Mouse (Mus musculus): ENCODE data around the gene Mbd3.
A peak's percentile ranks its signal among the peaks of the same experiment; 100 is the strongest.

Gene Mbd3

GRCm38 (mm10) chr10:80421651-80422472 is 22.5 kb upstream of the Mbd3 start:
- no peak for DNase-seq

DNA sequence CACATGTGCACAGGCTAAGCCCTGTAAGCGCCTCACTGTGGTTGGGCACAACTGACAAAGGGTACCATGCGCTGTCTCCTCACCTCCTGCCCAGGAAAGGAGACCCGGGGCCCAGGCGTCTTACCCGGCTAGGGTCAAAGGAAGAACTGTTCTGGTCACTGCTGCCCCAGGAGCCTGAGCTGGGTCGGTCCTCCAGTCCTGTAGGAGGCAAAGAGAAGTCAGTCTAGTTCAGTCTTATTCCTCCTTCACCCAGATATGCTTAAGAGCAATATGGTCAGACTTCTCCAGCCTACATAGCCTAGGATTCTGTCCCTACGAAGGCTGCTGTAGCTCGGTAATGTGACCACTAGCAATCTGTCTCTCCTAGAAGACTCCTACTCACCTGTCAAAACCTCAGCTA is 21.9 kb upstream of the Mbd3 start:
- no peak for DNase-seq

DNA sequence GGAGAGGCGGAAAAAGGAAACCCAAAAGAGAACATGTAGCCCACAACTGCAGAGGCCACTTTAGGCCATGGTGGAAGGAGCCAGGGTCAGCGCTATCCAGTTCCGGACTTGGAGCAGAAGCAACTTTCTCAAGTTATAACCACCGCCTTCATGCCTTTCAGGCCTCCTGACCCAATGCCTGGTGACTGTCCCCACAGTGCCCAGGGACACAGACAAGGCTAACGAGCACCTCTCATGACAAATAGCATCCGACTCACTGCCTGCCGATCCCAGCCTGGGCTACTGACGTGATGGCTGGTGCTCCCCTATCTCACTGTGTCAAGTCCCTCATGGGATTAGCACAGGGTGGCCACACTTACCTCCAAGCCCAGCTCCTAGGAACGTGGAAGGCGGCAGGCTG is 21.4 kb upstream of the Mbd3 start:
- no peak for DNase-seq

DNA sequence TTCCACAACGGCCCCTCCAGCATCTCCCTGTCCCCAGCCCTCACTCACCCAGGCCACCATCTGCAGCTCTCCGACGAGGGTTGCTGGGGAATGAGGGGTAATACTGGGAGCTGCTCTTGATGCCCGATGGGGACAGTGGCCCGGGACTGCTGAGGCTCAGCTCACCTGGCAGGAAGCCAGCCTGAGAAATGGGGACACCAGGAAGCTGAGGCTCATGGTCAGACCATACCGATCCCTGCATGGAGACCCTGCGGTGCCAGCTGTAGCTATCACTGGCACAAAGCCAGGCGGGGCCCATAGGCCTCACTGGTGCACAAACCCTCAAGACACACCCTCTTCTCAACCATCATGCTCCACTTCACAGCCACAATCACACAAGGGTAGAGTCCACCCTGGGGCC is 20.1 kb upstream of the Mbd3 start:
- no peak for DNase-seq

GRCm38 (mm10) chr10:80418311-80418710 is 19.0 kb upstream of the Mbd3 start:
- no peak for DNase-seq

DNA sequence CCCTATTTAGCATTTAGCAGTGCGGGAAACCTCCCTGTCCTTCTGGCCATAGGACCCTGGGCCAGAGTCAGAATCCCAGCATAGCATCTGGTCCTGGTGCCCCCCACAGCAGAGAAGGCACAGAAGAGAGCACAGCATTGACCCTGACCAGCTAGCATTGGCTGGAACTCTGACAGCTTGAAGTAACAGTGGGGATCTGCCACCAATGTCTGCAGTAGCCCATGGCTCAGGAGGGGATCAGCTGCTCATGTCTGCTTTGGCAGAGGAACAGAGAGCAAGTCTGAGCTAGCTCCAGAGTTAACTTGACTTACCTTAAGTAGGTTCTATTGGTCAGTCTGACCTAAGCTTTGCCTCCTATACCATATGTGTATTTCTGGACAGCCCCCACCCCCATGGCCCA is 18.5 kb upstream of the Mbd3 start:
- no peak for DNase-seq

GRCm38 (mm10) chr10:80417371-80417770 is 18.0 kb upstream of the Mbd3 start:
- no peak for DNase-seq

- no peak for DNase-seq
Observed at GRCm38 (mm10) chr10:80415566-80415965, 16.2 kb upstream of the Mbd3 start.

DNA sequence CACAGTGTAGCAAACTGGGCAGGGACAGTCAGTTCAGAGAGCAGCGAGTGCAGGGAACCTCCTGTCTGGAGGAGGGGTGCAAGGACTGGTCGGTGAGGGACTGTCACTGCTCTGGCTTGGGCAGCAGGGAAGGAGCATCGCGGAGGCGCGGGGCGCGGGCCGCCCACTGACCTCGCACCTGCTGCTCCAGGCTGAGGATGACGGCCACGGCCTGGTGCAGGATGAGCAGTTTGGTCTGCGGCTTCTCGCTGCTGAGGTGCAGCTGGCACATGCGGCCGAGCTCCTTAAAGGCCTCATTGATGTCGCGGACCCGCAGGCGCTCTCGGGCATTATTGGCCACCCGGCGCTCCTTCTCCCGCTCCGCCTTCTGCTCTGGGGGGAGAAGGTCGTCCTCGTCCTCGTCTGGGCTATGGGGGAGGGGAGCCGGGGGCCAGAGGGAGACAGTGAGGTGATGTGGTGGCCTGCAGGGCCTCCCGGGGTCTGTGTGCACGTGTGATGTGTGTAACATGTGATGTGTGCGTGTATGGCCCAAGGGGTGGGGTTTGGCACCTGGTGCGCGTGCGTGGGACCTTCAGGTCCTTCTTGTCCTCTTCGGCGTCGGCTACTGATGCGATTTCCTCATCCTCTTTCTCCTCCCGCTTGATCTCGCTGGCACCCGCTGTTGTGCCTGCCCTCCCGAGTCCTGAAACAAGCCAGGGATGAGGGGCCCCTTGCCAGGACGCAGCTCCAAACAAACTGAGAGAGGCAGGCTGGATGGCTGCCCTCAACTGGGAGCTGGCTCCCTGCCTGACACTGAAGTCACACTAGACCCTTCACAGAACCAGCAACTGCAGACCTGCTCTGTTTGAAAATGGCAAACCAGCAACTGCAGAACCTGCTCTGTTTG is 13.5 kb upstream of the Mbd3 start:
- DNase-seq: no peak

- no peak for DNase-seq
Observed at GRCm38 (mm10) chr10:80407924-80408323, 8.6 kb upstream of the Mbd3 start.

DNA sequence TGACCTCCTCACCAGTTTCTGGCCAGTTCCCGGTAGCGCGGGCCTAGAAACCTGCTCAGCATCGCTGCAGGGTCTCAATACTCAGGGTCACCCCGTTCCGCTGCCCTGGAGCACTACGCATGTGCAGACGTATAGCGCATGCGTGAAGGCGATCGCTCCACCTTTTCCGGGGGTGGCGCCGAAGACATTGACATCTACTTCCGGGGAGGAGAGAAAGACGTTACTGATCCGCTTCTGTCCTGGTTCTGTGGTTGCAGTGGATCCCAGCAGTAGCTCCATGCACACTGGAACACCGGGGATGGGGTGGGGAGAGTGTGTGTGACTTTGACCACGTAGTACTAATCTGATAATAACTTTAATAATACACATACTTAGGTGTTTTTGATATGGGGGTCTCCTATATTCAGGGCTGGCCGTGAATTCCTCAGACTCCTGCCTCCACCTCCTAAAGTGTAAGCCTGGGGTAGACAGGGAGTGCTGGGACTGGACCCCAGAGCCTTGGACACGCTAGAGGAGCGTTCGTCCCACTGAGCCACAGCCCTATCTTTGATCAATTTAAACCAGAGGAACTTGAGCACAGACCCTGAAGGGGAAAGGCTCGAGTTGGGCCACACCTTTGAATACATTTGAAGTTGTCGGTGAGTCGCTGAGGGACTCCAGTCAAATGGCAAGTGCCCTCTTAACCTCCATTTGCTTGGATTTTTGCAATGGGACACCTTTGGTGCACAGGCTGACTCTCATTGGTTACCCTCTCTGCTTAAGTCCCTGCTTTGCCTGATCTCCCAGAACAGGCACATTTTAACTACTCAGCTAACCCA is 7.5 kb upstream of the Mbd3 start, which contains the start of gene Uqcr11:
Gene Uqcr11, minus strand, starts transcription at position 147 of the 818 bp plus-strand sequence.
- DNase-seq: peak; percentile 89 to 90

GRCm38 (mm10) chr10:80405481-80406173 is 6.3 kb upstream of the Mbd3 start:
- peak; percentile 50 to 53 for DNase-seq

GRCm38 (mm10) chr10:80403044-80403692 is 3.8 kb upstream of the Mbd3 start:
- DNase-seq: peak; percentile 70 to 73

- DNase-seq: no peak
Observed at GRCm38 (mm10) chr10:80400704-80401161, 1.4 kb upstream of the Mbd3 start.

DNA sequence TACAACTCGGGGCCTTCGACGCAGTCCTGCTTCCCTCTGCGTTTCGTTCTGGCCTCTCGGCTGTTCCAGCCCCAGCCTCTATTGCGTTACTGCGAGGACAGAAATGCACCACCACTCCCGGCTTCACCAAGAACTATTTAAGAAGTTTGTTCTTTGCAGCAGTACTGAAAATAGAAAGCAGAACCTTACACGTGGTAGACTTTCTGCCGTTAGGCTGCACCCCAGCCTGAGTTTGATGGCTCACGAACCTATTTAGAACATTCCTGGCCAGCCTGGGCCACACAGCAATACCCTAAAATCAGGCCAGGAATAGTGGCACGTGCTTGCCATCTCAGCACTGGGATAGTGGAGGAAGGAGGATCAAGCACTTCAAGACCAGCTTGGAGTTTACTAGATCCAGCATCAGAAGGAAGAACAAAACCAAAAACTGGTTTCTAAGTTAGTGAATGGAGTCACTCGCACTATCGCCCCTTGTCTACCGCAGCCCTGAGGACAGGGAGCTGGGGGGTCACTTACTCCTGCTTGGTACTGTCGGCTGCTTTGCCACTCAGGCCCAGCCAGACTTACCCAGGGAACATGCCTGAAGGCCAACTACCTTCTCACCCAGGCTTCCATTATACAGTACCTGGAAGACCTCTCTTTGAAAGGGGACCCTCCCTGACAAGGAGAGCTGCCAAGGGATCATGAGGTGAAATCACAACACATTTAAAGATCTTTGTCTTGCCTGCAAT is 788 bp upstream of the Mbd3 start:
- DNase-seq: no peak

DNA sequence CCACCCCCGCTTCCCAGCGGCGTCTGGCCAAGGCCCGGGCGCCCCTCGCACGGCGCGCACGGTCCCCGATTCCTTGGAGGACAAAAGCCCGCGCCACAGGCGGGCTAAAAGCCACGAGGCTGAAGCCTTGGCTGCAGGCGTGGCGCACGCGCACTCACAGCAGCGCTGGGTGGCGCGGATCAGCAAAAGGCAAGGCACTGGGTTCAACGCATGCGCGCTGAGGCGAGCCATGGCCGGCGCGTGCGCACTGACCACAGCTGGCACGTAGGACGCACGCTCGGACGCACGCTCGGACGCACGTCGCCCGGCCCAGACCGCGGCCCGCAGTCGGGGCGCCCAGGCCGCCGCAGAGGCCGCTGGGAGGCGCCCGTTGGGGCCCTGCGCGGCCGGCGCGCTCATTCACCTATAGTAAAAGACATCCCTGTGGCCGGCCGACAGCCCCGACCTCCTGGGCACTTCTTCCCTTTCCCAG is 595 bp downstream of the Mbd3 start:
- DNase-seq: peak; percentile 95 to 96

GRCm38 (mm10) chr10:80398174-80398535 is 1.2 kb downstream of the Mbd3 start:
- no peak for DNase-seq

DNA sequence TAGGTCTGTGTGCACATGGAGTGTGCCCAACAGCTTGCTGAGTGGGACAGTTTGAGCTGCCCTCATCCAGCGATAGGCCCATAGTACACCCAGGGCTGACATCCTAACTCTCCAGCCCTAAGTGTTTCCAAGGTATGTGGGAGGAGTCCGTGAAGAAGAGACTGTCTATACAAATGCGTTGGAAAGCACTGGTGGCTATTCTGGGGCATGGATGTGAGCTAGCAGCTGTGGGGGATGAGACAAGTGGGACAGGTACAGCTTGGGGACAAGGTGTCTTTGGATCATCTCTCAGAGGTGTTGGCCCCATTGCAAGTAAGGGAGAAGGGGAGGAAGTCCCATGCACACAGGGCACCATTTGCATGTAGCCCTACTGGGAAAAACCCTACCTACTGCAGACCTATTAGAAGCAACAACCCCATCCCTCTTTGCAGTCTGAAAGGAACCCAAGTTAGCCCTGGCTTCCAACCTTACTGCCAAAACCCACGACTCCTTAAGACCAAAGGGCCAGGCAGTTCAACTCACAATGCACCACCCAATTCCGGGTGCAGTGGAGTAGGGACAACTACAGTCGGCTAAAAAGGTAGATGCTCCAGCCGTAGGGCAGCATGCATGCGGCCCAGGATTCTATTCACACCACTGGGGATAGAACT is 1.7 kb downstream of the Mbd3 start:
- DNase-seq: peak in 1 of 2 experiments; percentile 14

DNA sequence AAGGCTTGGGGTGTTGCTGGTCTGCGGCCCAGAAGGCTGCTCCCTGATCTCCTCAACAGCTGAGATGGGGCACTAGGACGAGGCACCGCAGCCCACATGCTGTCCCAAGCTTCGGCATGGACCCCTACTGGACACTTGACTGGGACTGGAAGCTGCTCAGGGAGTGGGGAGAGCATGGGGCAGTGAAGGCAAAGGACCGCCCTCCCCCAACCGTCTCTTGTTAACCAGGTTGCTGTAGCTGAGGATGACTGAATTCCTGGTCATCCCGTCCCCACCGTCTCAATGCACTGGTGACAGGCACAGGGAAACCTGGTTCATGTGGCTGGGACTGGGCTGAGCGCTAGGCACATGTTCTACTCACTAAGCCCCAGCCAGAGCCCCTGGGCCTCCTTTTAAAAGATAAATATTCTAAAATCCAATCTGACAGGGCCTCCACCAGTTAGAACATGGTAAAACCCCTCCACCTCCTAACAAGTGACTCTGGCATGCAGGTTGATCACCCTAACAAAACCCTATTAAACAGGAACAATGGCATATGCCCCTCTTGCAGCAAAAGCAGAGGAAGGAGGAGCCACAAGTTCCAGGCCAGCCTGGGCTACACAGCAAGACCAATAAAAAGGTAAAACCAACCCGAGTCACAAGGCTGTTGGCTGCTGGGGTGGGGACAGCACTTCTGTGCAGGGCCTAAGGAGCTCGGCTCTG is 2.4 kb downstream of the Mbd3 start:
- DNase-seq: no peak

Measured in B cell, adult 2 months (primary cell).